Mouse (Mus musculus) yolk sac, embryonic 10.5 days (tissue): Measurements from ENCODE around the gene Chst15.
A peak's percentile ranks its signal among the peaks of the same experiment; 100 is the strongest.

Experiments used
- DNase-seq: peaks from one replicate; pipeline ENCODE4 v3.0.0-alpha.2; 2017; ENCODE audit warnings: low spot score

The Chst15 gene

GRCm38 (mm10) chr7:132302508-132303241 is 14.4 kb downstream of the Chst15 start:
- DNase-seq = no peak

- DNase-seq = no peak
Observed at GRCm38 (mm10) chr7:132299661-132300210, 17.3 kb downstream of the Chst15 start.

GRCm38 (mm10) chr7:132298412-132298990 is 18.5 kb downstream of the Chst15 start:
- no peak for DNase-seq

GRCm38 (mm10) chr7:132296661-132297443 is 20.2 kb downstream of the Chst15 start:
- DNase-seq = no peak

GRCm38 (mm10) chr7:132296132-132296531 is 20.9 kb downstream of the Chst15 start:
- no peak for DNase-seq

GRCm38 (mm10) chr7:132287340-132287664 is 29.7 kb downstream of the Chst15 start:
- DNase-seq = no peak

- peak; percentile 77 for DNase-seq
Observed at GRCm38 (mm10) chr7:132286630-132287339, 30.2 kb downstream of the Chst15 start.

- DNase-seq = no peak
Observed at GRCm38 (mm10) chr7:132284795-132285194, 32.2 kb downstream of the Chst15 start.

GRCm38 (mm10) chr7:132284048-132284737 is 32.8 kb downstream of the Chst15 start:
- no peak for DNase-seq

- no peak for DNase-seq
Observed at GRCm38 (mm10) chr7:132282576-132282975, 34.5 kb downstream of the Chst15 start.

- no peak for DNase-seq
Observed at GRCm38 (mm10) chr7:132282161-132282560, 34.9 kb downstream of the Chst15 start.

- DNase-seq = no peak
Observed at GRCm38 (mm10) chr7:132281753-132282152, 35.3 kb downstream of the Chst15 start.

- DNase-seq = no peak
Observed at GRCm38 (mm10) chr7:132278658-132279057, 38.4 kb downstream of the Chst15 start.

- DNase-seq = no peak
Observed at GRCm38 (mm10) chr7:132276287-132276686, 40.7 kb downstream of the Chst15 start.

- DNase-seq = no peak
Observed at GRCm38 (mm10) chr7:132273741-132274513, 43.1 kb downstream of the Chst15 start.

- DNase-seq = no peak
Observed at GRCm38 (mm10) chr7:132272984-132273383, 44.0 kb downstream of the Chst15 start.

GRCm38 (mm10) chr7:132270364-132270763 is 46.7 kb downstream of the Chst15 start:
- no peak for DNase-seq

GRCm38 (mm10) chr7:132269661-132270060 is 47.4 kb downstream of the Chst15 start:
- DNase-seq = no peak

GRCm38 (mm10) chr7:132267721-132268498 is 49.1 kb downstream of the Chst15 start:
- no peak for DNase-seq

- DNase-seq = no peak
Observed at GRCm38 (mm10) chr7:132264763-132265162, 52.3 kb downstream of the Chst15 start.
